Mouse (Mus musculus) liver, adult 2 months (tissue): Measurements from ENCODE around the gene Rsrc1.

ENCODE experiments used
- CTCF ChIP-seq: fragments of 200-500 bp; IDR thresholded peaks from 2 replicates; pipeline ENCODE4 v1.5.1; 2011; ENCODE audit warnings: low read depth, low read length, control low read depth
- POLR2A ChIP-seq: fragments of 200-500 bp; IDR thresholded peaks from 2 replicates; pipeline ENCODE4 v1.6.1; 2011; ENCODE audit warnings: low read length, control low read depth; ENCODE audit not compliant: insufficient read depth; ENCODE audit errors: extremely low read depth

DNA sequence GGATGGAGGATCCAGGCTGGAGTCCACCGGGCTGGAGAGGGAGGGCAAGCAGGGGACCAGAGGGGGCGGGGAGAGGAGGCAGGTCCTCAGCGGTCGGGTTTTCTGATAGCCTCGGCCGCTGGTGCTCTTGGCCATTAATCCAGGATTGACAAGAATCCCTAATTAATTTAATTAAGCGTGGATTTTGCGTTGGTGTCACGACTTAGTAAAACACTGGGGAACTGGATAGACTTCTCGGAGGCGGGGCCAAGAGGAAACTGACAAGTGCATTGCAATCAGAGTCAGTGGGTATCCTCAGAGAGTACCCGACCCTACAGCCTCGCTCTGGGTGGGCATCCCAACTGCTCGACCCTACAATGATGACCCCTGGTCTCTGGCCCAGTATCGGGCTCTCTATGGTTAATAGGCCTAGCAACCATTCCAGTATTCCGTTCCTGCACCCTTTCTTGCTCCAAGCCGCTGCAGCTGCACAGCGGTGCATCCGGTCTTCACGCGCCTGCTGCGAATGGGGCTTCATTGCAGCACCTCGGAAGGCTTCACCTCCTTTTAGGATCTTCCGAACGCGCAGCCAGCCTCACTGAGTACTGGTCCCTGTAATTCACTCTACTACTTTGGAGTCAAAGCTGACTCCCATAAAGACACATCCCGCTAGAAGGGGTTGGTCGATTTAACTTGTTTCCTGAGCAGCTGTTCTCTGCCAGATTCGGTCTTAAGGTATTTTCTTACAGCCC lies 1.2 kb downstream of the Rsrc1 start:
- TF ChIP-seq CTCF (no peak), POLR2A (no peak)
